Mouse (Mus musculus) C2C12 (cell line): ENCODE data around the gene Ilf3. TPM values are rescaled to one million over a fixed set of nuclear protein-coding genes. Genes with fewer than 3 reads are reported as not detected.

Experiments
- H3K27me3 ChIP-seq: one replicate; pipeline ENCODE4 v1.6.1; 2011; ENCODE audit not compliant: control insufficient read depth, insufficient read depth, insufficient read length
- H3K36me3 ChIP-seq: one replicate; pipeline ENCODE4 v1.6.1; 2011; ENCODE audit not compliant: control insufficient read depth, insufficient read depth
- H3K4me3 ChIP-seq: one replicate; pipeline ENCODE4 v1.5.1; 2011; ENCODE audit warnings: mild to moderate bottlenecking, control low read depth; ENCODE audit not compliant: poor library complexity, insufficient read depth, severe bottlenecking
- H3K79me2 ChIP-seq: one replicate; pipeline ENCODE4 v1.6.1; 2011; ENCODE audit not compliant: control insufficient read depth, insufficient read depth
- H3K79me3 ChIP-seq: one replicate; pipeline ENCODE4 v1.6.1; 2011; ENCODE audit warnings: low read depth, control low read depth
- H3ac ChIP-seq: one replicate; pipeline ENCODE3; 2011; ENCODE audit warnings: low read depth; ENCODE audit not compliant: control insufficient read depth, insufficient read length
- CEBPB ChIP-seq: IDR thresholded peaks from one replicate; pipeline ENCODE4 v1.6.1; 2011; ENCODE audit warnings: low read depth, mild to moderate bottlenecking, control low read depth, moderate library complexity
- CTCF ChIP-seq: IDR thresholded peaks from one replicate; pipeline ENCODE4 v1.5.1; 2011; ENCODE audit not compliant: control insufficient read depth, insufficient read depth, insufficient read length
- FOSL1 ChIP-seq: IDR thresholded peaks from one replicate; pipeline ENCODE4 v1.8.0; 2011; ENCODE audit warnings: mild to moderate bottlenecking, low read length; ENCODE audit not compliant: poor library complexity, insufficient read depth, severe bottlenecking
- MAX ChIP-seq: IDR thresholded peaks from one replicate; pipeline ENCODE4 v1.6.1; 2011; ENCODE audit warnings: mild to moderate bottlenecking, control low read depth
- MYOD1 ChIP-seq: IDR thresholded peaks from one replicate; pipeline ENCODE4 v1.6.1; 2011; ENCODE audit warnings: low read depth; ENCODE audit not compliant: control insufficient read depth, insufficient read length
- MYOG ChIP-seq: IDR thresholded peaks from one replicate; pipeline ENCODE4 v1.6.1; 2011; ENCODE audit not compliant: control insufficient read depth, insufficient read length; ENCODE audit errors: extremely low read depth
- USF1 ChIP-seq: IDR thresholded peaks from one replicate; pipeline ENCODE4 v1.6.1; 2011; ENCODE audit warnings: low read depth, mild to moderate bottlenecking, control low read depth, moderate library complexity
- polyA plus RNA-seq: library from polyadenylated mRNA; unstranded; fragments of >200 nt; fragmentation: generic; extraction: Trizol; gene quantifications from one replicate; pipeline ENCODE4 v1.2.1, GENCODE M21; 2012; ENCODE audit warnings: missing spikeins

The Ilf3 gene
- polyA plus RNA-seq, 1 experiment, result 66.6 TPM

DNA sequence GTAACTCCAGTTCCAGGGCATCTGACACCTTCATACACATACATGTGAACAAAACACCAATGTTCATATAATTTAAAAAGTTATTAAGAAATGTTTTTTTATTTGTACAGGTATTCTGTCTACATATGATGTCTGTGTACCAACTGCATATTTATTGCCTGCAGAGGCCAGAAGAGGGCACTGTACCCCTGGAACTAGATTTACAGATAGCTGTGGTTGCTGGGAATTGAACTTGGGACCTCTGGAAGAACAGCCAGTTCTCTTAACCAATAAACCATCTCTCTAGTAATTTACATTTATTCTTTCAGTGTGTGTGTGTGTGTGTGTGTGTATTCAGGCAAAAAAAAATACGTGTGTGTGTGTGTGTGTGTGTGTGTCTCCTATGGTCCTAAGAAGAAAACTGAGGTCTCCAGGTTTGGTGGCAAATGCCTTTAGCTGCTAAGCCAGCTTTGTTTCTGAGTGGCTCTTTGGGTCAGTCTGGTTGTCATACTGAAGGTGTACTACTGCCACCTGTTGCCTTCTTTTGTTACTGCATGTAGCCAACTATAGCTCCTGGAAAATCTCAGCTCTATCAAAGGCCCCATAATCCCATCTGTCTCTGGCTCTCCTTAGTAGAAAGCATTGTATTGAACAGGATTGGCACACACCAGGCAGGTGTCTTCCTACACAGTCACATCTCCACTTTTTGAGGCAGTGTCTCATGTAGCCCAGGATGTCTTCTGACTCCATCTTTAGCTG lies 10.5 kb upstream of the Ilf3 start:
- no peaks in the 10 kb centered on the region for H3K79me2 ChIP-seq
- no peaks in the 10 kb centered on the region for H3K27me3 ChIP-seq
- H3K36me3 ChIP-seq, result peaks cover 38% of the 10 kb centered on the region
- no peaks in the 10 kb centered on the region for H3K79me3 ChIP-seq
- H3K4me3 ChIP-seq, result no peak overlapping the region
- H3ac ChIP-seq, result no peak overlapping the region
- no peak for TF ChIP-seq MAX
- TF ChIP-seq MYOD1, result no peak
- peak; percentile 16 for TF ChIP-seq CTCF
- TF ChIP-seq CEBPB, result no peak
- no peak for TF ChIP-seq MYOG
- no peak for TF ChIP-seq USF1
- no peak for TF ChIP-seq FOSL1

DNA sequence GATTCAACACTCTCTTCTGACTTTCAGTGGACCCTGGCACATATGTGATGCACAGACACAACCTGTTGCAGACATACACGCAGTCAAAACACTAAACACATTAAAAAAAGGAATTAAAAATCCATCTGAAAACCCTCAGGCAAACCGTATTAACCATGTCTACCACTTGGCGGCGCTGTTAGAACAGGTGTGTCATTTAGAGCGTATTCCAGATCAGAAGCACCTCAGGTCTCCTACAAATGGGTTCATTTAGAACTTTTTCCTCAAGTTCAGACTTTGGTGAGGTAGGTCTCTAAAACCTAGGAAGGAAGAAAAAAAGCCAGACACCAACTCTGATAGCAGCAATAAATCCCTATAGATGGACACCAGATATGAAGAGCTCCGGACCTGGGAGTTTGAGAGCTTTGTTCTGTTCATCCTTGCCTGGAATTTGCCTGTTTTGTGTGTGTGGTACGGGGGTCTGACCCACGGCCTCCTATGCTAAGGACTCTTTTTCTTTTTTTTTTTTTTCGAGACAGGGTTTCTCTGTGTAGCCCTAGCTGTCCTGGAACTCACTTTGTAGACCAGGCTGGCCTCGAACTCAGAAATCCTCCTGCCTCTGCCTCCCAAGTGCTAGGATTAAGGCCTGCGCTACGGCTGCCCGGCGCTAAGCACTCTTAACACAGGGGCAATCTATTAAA lies 990 bp upstream of the Ilf3 start:
- TF ChIP-seq MAX (no peak), CEBPB (no peak), MYOG (no peak), CTCF (no peak), USF1 (no peak), MYOD1 (no peak), FOSL1 (no peak)
- peaks cover 38% of the 10 kb centered on the region for H3K79me2 ChIP-seq
- H3ac ChIP-seq, result no peak overlapping the region
- H3K4me3 ChIP-seq, result no peak overlapping the region
- H3K79me3 ChIP-seq, result peaks cover 31% of the 10 kb centered on the region
- peaks cover 4% of the 10 kb centered on the region for H3K36me3 ChIP-seq
- no peaks in the 10 kb centered on the region for H3K27me3 ChIP-seq

DNA sequence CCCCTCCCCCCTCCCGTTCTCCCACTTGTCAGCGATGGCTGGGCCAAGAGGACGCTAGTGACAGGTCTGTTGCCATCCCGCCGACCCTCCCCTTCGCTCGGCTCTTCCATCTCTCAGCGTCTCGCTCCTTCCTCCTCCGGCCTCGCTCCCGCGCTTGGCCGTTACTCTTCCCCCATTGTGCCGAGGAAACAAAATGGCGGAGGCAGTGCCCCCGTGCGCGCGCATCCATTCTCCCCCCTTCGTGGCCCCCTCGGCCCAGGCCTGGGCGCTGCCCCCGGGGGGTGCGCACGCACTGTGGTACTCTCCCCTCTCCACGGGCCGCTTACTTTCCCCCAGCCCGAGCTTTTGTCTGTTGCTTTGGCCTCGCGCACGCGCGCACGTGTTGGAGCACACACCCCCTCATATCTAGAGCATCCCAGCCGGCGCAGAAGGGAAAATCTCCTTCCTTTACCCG lies 487 bp downstream of the Ilf3 start:
- TF ChIP-seq MAX, result peak; percentile 50
- TF ChIP-seq MYOG, result no peak
- no peak for TF ChIP-seq FOSL1
- no peak for TF ChIP-seq MYOD1
- TF ChIP-seq CTCF, result no peak
- H3K79me2 ChIP-seq, result peaks cover 53% of the 10 kb centered on the region
- H3K4me3 ChIP-seq, result peak overlapping the region; percentile 85
- H3ac ChIP-seq, result peak overlapping the region; percentile 83
- H3K79me3 ChIP-seq, result peaks cover 46% of the 10 kb centered on the region
- H3K27me3 ChIP-seq, result no peaks in the 10 kb centered on the region
- H3K36me3 ChIP-seq, result peaks cover 19% of the 10 kb centered on the region

DNA sequence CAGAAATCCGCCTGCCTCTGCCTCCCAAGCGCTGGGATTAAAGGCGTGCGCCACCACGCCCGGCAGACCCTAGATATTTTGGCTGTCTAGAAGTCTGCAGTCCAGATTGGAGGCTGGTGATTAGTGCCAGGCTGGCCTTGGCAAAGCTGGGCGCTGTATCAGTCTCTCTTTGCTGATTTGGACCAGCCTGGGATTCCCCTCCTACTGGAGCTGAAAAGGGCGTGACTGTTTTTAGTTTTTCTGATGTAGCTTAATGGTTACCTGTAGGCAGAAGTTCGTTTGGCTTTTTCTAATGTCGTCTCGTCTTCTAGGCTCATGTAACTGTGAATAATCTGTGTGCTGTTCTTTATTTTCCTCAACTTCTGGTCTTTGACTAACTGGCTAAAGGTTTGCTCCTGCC lies 1.4 kb downstream of the Ilf3 start:
- H3ac ChIP-seq, result peak overlapping the region; percentile 42
- H3K79me2 ChIP-seq, result peaks cover 62% of the 10 kb centered on the region
- peaks cover 54% of the 10 kb centered on the region for H3K79me3 ChIP-seq
- H3K27me3 ChIP-seq, result no peaks in the 10 kb centered on the region
- TF ChIP-seq FOSL1 (no peak), CTCF (no peak), MYOG (no peak), CEBPB (no peak), MAX (no peak), MYOD1 (no peak)
- H3K36me3 ChIP-seq, result peaks cover 21% of the 10 kb centered on the region
- peak overlapping the region; percentile 85 for H3K4me3 ChIP-seq

DNA sequence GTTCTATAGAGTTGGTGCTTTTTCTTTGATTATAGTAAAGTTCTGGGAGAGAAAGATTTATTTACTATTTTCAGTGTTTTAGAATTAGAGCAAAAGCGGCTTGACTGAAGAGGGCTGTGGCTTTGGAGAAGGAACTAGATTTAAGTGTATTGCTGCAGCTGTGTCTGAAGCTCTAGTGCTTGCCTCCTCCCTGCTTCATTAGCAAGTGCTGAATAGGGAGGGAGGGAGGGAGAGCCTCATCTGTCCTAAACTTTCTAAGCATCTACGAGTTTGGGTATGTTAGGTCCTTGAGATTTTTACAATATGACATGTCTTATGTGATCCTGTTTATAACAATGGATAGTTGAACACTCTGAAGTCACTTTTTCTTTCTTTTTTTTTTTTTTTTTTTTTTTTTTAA lies 3.2 kb downstream of the Ilf3 start:
- Histone ChIP-seq H3ac (no peak overlapping the region), H3K4me3 (no peak overlapping the region), H3K27me3 (no peaks in the 10 kb centered on the region), H3K79me3 (peaks cover 71% of the 10 kb centered on the region), H3K36me3 (peaks cover 36% of the 10 kb centered on the region), H3K79me2 (peaks cover 80% of the 10 kb centered on the region)
- TF ChIP-seq CTCF, result no peak
- no peak for TF ChIP-seq MYOD1
- TF ChIP-seq FOSL1, result no peak
- no peak for TF ChIP-seq MAX
- no peak for TF ChIP-seq USF1
- no peak for TF ChIP-seq MYOG
- TF ChIP-seq CEBPB, result no peak
